Mouse (Mus musculus) gonadal fat pad, adult 2 months (tissue): ENCODE data around the gene 1810013L24Rik. TPM values are rescaled to one million over a fixed set of nuclear protein-coding genes. Genes with fewer than 3 reads are reported as not detected.
"Not testable (repeated sequence)": the region's sequence is repeated elsewhere in the genome, so short reads cannot be mapped to it uniquely, and the experiment has no call there.

ENCODE experiments used
- DNase-seq: peaks from one replicate; pipeline ENCODE4 v3.0.0-alpha.2; 2012; ENCODE audit warnings: low read depth
- polyA plus RNA-seq: library from polyadenylated mRNA; depleted of rRNA; stranded (reverse); fragments of >200 nt; gene quantifications from 2 replicates; pipeline ENCODE4 v1.2.3, GENCODE M21; 2012; rRNA removed

1810013L24Rik gene
- polyA plus RNA-seq, 1 experiment = 25.6 TPM

DNA sequence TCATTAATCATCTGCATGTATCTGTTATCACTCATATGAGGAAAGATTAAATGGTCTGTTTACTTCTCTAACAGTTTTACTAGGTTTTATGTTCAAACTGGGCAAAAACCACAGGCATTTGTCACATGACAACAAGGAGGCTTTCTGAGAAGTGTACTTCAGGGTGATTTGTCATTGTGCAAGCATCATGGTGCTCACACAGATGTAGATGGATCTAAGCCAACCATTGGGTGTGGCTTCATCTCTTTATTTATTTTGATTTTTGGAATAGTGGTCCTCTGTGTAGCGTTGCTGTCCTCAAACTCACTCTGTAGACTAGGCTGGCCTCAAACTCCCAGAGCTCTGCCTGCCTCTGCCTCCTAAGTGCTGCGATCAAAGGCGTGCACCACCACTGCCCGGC is 65.4 kb downstream of the 1810013L24Rik start:
- no peak for DNase-seq

GRCm38 (mm10) chr16:8906115-8906514 is 76.2 kb downstream of the 1810013L24Rik start:
- not testable (repeated sequence) for DNase-seq

Other genes starting within 250 kb of the 1810013L24Rik start
- 59.8 and 66.5 TPM in 2 replicates for gene Pmm2, start 192.4 kb upstream of the 1810013L24Rik start, polyA plus RNA-seq
- 12.1 and 12.3 TPM in 2 replicates for gene Tmem186, start 192.4 kb upstream of the 1810013L24Rik start, polyA plus RNA-seq
- 74.0 and 101 TPM in 2 replicates for gene Carhsp1, start 157.9 kb upstream of the 1810013L24Rik start, polyA plus RNA-seq
- 2.3 and 4.2 TPM in 2 replicates for gene Gm5767, start 149.3 kb upstream of the 1810013L24Rik start, polyA plus RNA-seq
- gene Usp7, start 37.8 kb upstream of the 1810013L24Rik start, polyA plus RNA-seq = 30.6 and 39.9 TPM in 2 replicates